Mouse (Mus musculus) E14TG2a.4 (cell line): ENCODE results near the gene Rab5c.

Source experiments
- CTCF ChIP-seq: conservative IDR thresholded peaks from 2 replicates; pipeline ENCODE4 v1.5.1; 2014; ENCODE audit warnings: low read length
- NANOG ChIP-seq: IDR thresholded peaks from 2 replicates; pipeline ENCODE4 v1.6.1; 2014; ENCODE audit warnings: borderline replicate concordance, low read length, mixed read lengths
- POU5F1 ChIP-seq: IDR thresholded peaks from 2 replicates; pipeline ENCODE4 v1.6.1; 2014; ENCODE audit warnings: low read length, borderline replicate concordance

- TF ChIP-seq CTCF (no peak), NANOG (no peak), POU5F1 (no peak)
Measured at GRCm38 (mm10) chr11:100719312-100719711, 18.7 kb downstream of the Rab5c start.
